Mouse (Mus musculus) MEL (cell line): ENCODE data around the gene Gne. TPM values are rescaled to one million over a fixed set of nuclear protein-coding genes. Genes with fewer than 3 reads are reported as not detected.
A peak's percentile ranks its signal among the peaks of the same experiment; 100 is the strongest.

Experiments
- DNase-seq: peaks from one replicate; pipeline ENCODE4 v3.0.0; 2011; ENCODE audit warnings: low read depth, low spot score
- H3K27ac ChIP-seq: 2 replicates; pipeline ENCODE4 v1.5.1; 2012; ENCODE audit warnings: low read depth, mild to moderate bottlenecking, control low read depth, low read length, moderate library complexity; ENCODE audit not compliant: control insufficient read depth
- H3K27me3 ChIP-seq, 2 experiments: fragments of 150-350 bp in 1 of 2; sonication (generic) in 1 of 2; 2 replicates each; pipeline ENCODE4 v1.6.1; 2012; ENCODE audit warnings: low read length in 2 of 2, mild to moderate bottlenecking in 2 of 2, improper control_type of control experiment in 1 of 2, moderate library complexity in 1 of 2; ENCODE audit not compliant: insufficient read depth in 2 of 2, control insufficient read depth in 1 of 2
- H3K36me3 ChIP-seq, 2 experiments: 2 replicates each; pipeline ENCODE4 v1.6.1; 2012 to 2014; ENCODE audit warnings: low read length in 2 of 2, improper control_type of control experiment in 1 of 2, inconsistent platforms in 1 of 2, mild to moderate bottlenecking in 1 of 2; ENCODE audit not compliant: insufficient read depth in 2 of 2, control insufficient read depth in 1 of 2
- H3K4me1 ChIP-seq, 2 experiments: fragments of 150-350 bp in 1 of 2; sonication (generic) in 1 of 2; 2 replicates each; pipeline ENCODE4 v1.6.1; 2012; ENCODE audit warnings: low read length in 2 of 2, improper control_type of control experiment in 1 of 2, mild to moderate bottlenecking in 1 of 2; ENCODE audit not compliant: insufficient read depth in 2 of 2, control insufficient read depth in 1 of 2
- H3K4me3 ChIP-seq, 2 experiments: fragments of 150-350 bp in 1 of 2; sonication (generic) in 1 of 2; 2 replicates each; pipeline ENCODE4 v1.5.1; 2012; ENCODE audit warnings: low read depth in 2 of 2, low read length in 2 of 2, mild to moderate bottlenecking in 2 of 2, moderate library complexity in 2 of 2, control low read depth in 1 of 2, improper control_type of control experiment in 1 of 2; ENCODE audit not compliant: control insufficient read depth in 1 of 2, insufficient read depth in 1 of 2
- H3K79me2 ChIP-seq: 2 replicates; pipeline ENCODE4 v1.6.1; 2012; ENCODE audit warnings: mild to moderate bottlenecking, low read length, moderate library complexity; ENCODE audit not compliant: control insufficient read depth, poor library complexity, insufficient read depth
- H3K9ac ChIP-seq: 2 replicates; pipeline ENCODE4 v1.6.1; 2012; ENCODE audit warnings: low read depth, mild to moderate bottlenecking, control low read depth, low read length, moderate library complexity; ENCODE audit not compliant: control insufficient read depth, poor library complexity, severe bottlenecking
- H3K9me3 ChIP-seq: fragments of 150-350 bp; sonication (generic); replicated peaks from 2 replicates; pipeline ENCODE4 v1.6.1; 2012; ENCODE audit warnings: mild to moderate bottlenecking, low read length, improper control_type of control experiment, moderate library complexity; ENCODE audit not compliant: insufficient read depth
- BHLHE40 ChIP-seq: IDR thresholded peaks from 2 replicates; pipeline ENCODE4 v1.6.1; 2012; ENCODE audit warnings: low read depth, mild to moderate bottlenecking, inconsistent platforms, low read length, improper control_type of control experiment, borderline replicate concordance
- CHD2 ChIP-seq: IDR thresholded peaks from 2 replicates; pipeline ENCODE4 v1.6.1; 2011; ENCODE audit warnings: low read length, improper control_type of control experiment
- CTCF ChIP-seq, 3 experiments: IDR thresholded peaks in 2 of 3; conservative IDR thresholded peaks in 1 of 3; 2 replicates each; pipeline ENCODE4 v1.5.1; 2011 to 2012; ENCODE audit warnings: low read length in 3 of 3, low read depth in 2 of 3, mild to moderate bottlenecking in 2 of 3, improper control_type of control experiment in 1 of 3, inconsistent platforms in 1 of 3, mixed read lengths in 1 of 3, moderate library complexity in 1 of 3; ENCODE audit not compliant: control insufficient read depth in 1 of 3, insufficient read depth in 1 of 3, poor library complexity in 1 of 3, severe bottlenecking in 1 of 3
- E2F4 ChIP-seq: IDR thresholded peaks from 2 replicates; pipeline ENCODE4 v1.6.1; 2011; ENCODE audit warnings: low read depth, low read length, improper control_type of control experiment, borderline replicate concordance
- ELF1 ChIP-seq: IDR thresholded peaks from 2 replicates; pipeline ENCODE4 v1.6.1; 2014; ENCODE audit warnings: low read depth, mild to moderate bottlenecking, inconsistent platforms, low read length, improper control_type of control experiment, moderate library complexity
- EP300 ChIP-seq, 2 experiments: IDR thresholded peaks; 2 replicates each; pipeline ENCODE4 v1.6.1; 2011; ENCODE audit warnings: improper control_type of control experiment in 2 of 2, low read length in 2 of 2, low read depth in 1 of 2, mild to moderate bottlenecking in 1 of 2
- ETS1 ChIP-seq: IDR thresholded peaks from 2 replicates; pipeline ENCODE4 v1.6.1; 2012; ENCODE audit warnings: low read depth, mild to moderate bottlenecking, inconsistent platforms, low read length, improper control_type of control experiment, moderate library complexity
- GABPA ChIP-seq: IDR thresholded peaks from 2 replicates; pipeline ENCODE4 v1.6.1; 2012; ENCODE audit warnings: low read depth, mild to moderate bottlenecking, inconsistent platforms, low read length, improper control_type of control experiment, moderate library complexity
- GATA1 ChIP-seq: IDR thresholded peaks from 2 replicates; pipeline ENCODE4 v1.6.1; 2011; ENCODE audit warnings: low read depth, low read length, improper control_type of control experiment
- HCFC1 ChIP-seq: IDR thresholded peaks from 2 replicates; pipeline ENCODE4 v1.6.1; 2012; ENCODE audit warnings: low read depth, mild to moderate bottlenecking, inconsistent platforms, low read length, improper control_type of control experiment, moderate library complexity
- JUND ChIP-seq: IDR thresholded peaks from 2 replicates; pipeline ENCODE4 v1.6.1; 2011; ENCODE audit warnings: low read depth, mild to moderate bottlenecking, improper control_type of control experiment, low read length
- KAT2A ChIP-seq: conservative IDR thresholded peaks from 2 replicates; pipeline ENCODE4 v1.6.1; 2012; ENCODE audit warnings: low read depth, low read length, improper control_type of control experiment, inconsistent platforms
- MAFK ChIP-seq: IDR thresholded peaks from 2 replicates; pipeline ENCODE4 v1.6.1; 2011; ENCODE audit warnings: low read depth, mild to moderate bottlenecking, low read length, improper control_type of control experiment, borderline replicate concordance
- MAX ChIP-seq: IDR thresholded peaks from 2 replicates; pipeline ENCODE4 v1.6.1; 2011; ENCODE audit warnings: low read length, improper control_type of control experiment
- MAZ ChIP-seq: IDR thresholded peaks from 2 replicates; pipeline ENCODE4 v1.6.1; 2012; ENCODE audit warnings: low read depth, mild to moderate bottlenecking, inconsistent platforms, low read length, improper control_type of control experiment
- MEF2A ChIP-seq: IDR thresholded peaks from 2 replicates; pipeline ENCODE4 v1.6.1; 2014; ENCODE audit warnings: low read depth, mild to moderate bottlenecking, inconsistent platforms, low read length, improper control_type of control experiment; ENCODE audit not compliant: poor library complexity, insufficient replicate concordance, severe bottlenecking; ENCODE audit errors: extremely low read depth
- MXI1 ChIP-seq: IDR thresholded peaks from 2 replicates; pipeline ENCODE4 v1.6.1; 2011; ENCODE audit warnings: mild to moderate bottlenecking, low read depth, low read length, improper control_type of control experiment
- MYB ChIP-seq: IDR thresholded peaks from 2 replicates; pipeline ENCODE4 v1.6.1; 2011; ENCODE audit warnings: mild to moderate bottlenecking, low read depth, low read length, improper control_type of control experiment
- MYC ChIP-seq: IDR thresholded peaks from 2 replicates; pipeline ENCODE4 v1.6.1; 2011; ENCODE audit warnings: low read depth, mild to moderate bottlenecking, low read length, improper control_type of control experiment, moderate library complexity
- NELFE ChIP-seq: IDR thresholded peaks from 2 replicates; pipeline ENCODE4 v1.6.1; 2011; ENCODE audit warnings: low read depth, low read length, improper control_type of control experiment
- NRF1 ChIP-seq: IDR thresholded peaks from 2 replicates; pipeline ENCODE4 v1.6.1; 2014; ENCODE audit warnings: low read depth, mild to moderate bottlenecking, inconsistent platforms, low read length, improper control_type of control experiment, moderate library complexity; ENCODE audit not compliant: poor library complexity, insufficient read depth, severe bottlenecking
- POLR2A ChIP-seq, 2 experiments: IDR thresholded peaks; 2 replicates each; pipeline ENCODE4 v1.6.1; 2011 to 2012; ENCODE audit warnings: low read length in 2 of 2, mild to moderate bottlenecking in 2 of 2, control low read depth in 1 of 2, improper control_type of control experiment in 1 of 2, low read depth in 1 of 2, moderate library complexity in 1 of 2; ENCODE audit not compliant: control insufficient read depth in 1 of 2, insufficient read depth in 1 of 2, poor library complexity in 1 of 2
- POLR2AphosphoS2 ChIP-seq: IDR thresholded peaks from 2 replicates; pipeline ENCODE4 v1.6.1; 2011; ENCODE audit warnings: low read length, improper control_type of control experiment
- POLR2AphosphoS5 ChIP-seq: IDR thresholded peaks from 2 replicates; pipeline ENCODE4 v1.6.1; 2012; ENCODE audit warnings: low read depth, borderline replicate concordance, mild to moderate bottlenecking, inconsistent platforms, low read length, moderate library complexity, mixed read lengths
- RAD21 ChIP-seq: IDR thresholded peaks from 2 replicates; pipeline ENCODE4 v1.6.1; 2011; ENCODE audit warnings: mild to moderate bottlenecking, low read depth, low read length, improper control_type of control experiment
- RCOR1 ChIP-seq: IDR thresholded peaks from 2 replicates; pipeline ENCODE4 v1.6.1; 2012; ENCODE audit warnings: low read depth, mild to moderate bottlenecking, inconsistent platforms, low read length, improper control_type of control experiment
- SIN3A ChIP-seq: IDR thresholded peaks from 2 replicates; pipeline ENCODE4 v1.6.1; 2012; ENCODE audit warnings: low read length, improper control_type of control experiment, inconsistent platforms
- SMC3 ChIP-seq: IDR thresholded peaks from 2 replicates; pipeline ENCODE4 v1.6.1; 2011; ENCODE audit warnings: low read depth, low read length, improper control_type of control experiment
- TAL1 ChIP-seq: IDR thresholded peaks from 2 replicates; pipeline ENCODE4 v1.6.1; 2012; ENCODE audit warnings: mild to moderate bottlenecking, inconsistent platforms, low read length, moderate library complexity, mixed read lengths
- TBP ChIP-seq: IDR thresholded peaks from 2 replicates; pipeline ENCODE4 v1.8.0; 2011; ENCODE audit warnings: low read depth, low read length, improper control_type of control experiment
- TCF12 ChIP-seq: IDR thresholded peaks from 2 replicates; pipeline ENCODE4 v1.6.1; 2014; ENCODE audit warnings: low read depth, mild to moderate bottlenecking, inconsistent platforms, low read length, improper control_type of control experiment, moderate library complexity
- UBTF ChIP-seq: IDR thresholded peaks from 2 replicates; pipeline ENCODE4 v1.6.1; 2012; ENCODE audit warnings: low read depth, mild to moderate bottlenecking, inconsistent platforms, low read length, improper control_type of control experiment, moderate library complexity, borderline replicate concordance; ENCODE audit not compliant: insufficient read depth
- USF1 ChIP-seq: IDR thresholded peaks from 2 replicates; pipeline ENCODE4 v1.6.1; 2014; ENCODE audit warnings: low read depth, mild to moderate bottlenecking, inconsistent platforms, low read length, improper control_type of control experiment, moderate library complexity
- USF2 ChIP-seq, 2 experiments: IDR thresholded peaks; 2 replicates each; pipeline ENCODE4 v1.6.1; 2011 to 2012; ENCODE audit warnings: improper control_type of control experiment in 2 of 2, low read length in 2 of 2, borderline replicate concordance in 1 of 2, inconsistent platforms in 1 of 2, low read depth in 1 of 2, mild to moderate bottlenecking in 1 of 2; ENCODE audit not compliant: insufficient read depth in 1 of 2
- ZC3H11A ChIP-seq: IDR thresholded peaks from 2 replicates; pipeline ENCODE4 v1.6.1; 2012; ENCODE audit warnings: low read depth, mild to moderate bottlenecking, inconsistent platforms, low read length, improper control_type of control experiment
- ZKSCAN1 ChIP-seq: IDR thresholded peaks from 2 replicates; pipeline ENCODE4 v1.6.1; 2012; ENCODE audit warnings: low read depth, mild to moderate bottlenecking, inconsistent platforms, low read length, improper control_type of control experiment, moderate library complexity
- ZMIZ1 ChIP-seq: IDR thresholded peaks from 2 replicates; pipeline ENCODE4 v1.6.1; 2012; ENCODE audit warnings: low read depth, mild to moderate bottlenecking, inconsistent platforms, low read length, improper control_type of control experiment, moderate library complexity
- ZNF384 ChIP-seq: IDR thresholded peaks from 2 replicates; pipeline ENCODE4 v1.6.1; 2012; ENCODE audit warnings: low read depth, mild to moderate bottlenecking, inconsistent platforms, low read length, improper control_type of control experiment
- polyA plus RNA-seq, 2 experiments: library from polyadenylated mRNA; stranded (reverse) in 1 of 2; unstranded in 1 of 2; fragments of >175 nt in 1 of 2; fragments of >200 nt in 1 of 2; gene quantifications; 2 replicates each; pipeline versions ENCODE4 v1.2.1 to v1.2.4; 2012; ENCODE audit warnings: low replicate concordance in 2 of 2, low read depth in 1 of 2; ENCODE audit not compliant: insufficient read length in 2 of 2, insufficient read depth in 1 of 2, missing spikeins in 1 of 2
- total RNA-seq: library from RNA; depleted of rRNA; stranded (reverse); fragments of 300-350 nt; gene quantifications from 2 replicates; pipeline ENCODE4 v1.2.3, GENCODE M21; 2012

Gne gene
- total and polyA plus RNA-seq, 3 experiments: 32.4 to 127 (median 53.0) TPM

GRCm38 (mm10) chr4:44071741-44072145 is 12.2 kb downstream of the Gne start:
- DNase-seq: peak; percentile 85
- H3K9me3 ChIP-seq: no peaks in the 10 kb centered on the region
- peaks cover 16 to 18% of the 10 kb centered on the region in 2 experiments for H3K4me1 ChIP-seq
- H3K9ac ChIP-seq: peak overlapping the region; percentile 77
- H3K36me3 ChIP-seq: peaks cover 0 to 23% of the 10 kb centered on the region in 2 experiments; a peak in 2 of 4 replicates
- H3K27ac ChIP-seq: peak overlapping the region; percentile 81
- peaks cover 33% of the 10 kb centered on the region for H3K79me2 ChIP-seq
- no peaks in the 10 kb centered on the region for H3K27me3 ChIP-seq
- H3K4me3 ChIP-seq: peak overlapping the region; percentile 70 to 87
- TF ChIP-seq E2F4: no peak
- TF ChIP-seq SIN3A: no peak; the same call in 1 of the 2 replicates
- TF ChIP-seq POLR2AphosphoS5: no peak
- TF ChIP-seq SMC3: no peak
- TF ChIP-seq RCOR1: peak; percentile 59
- TF ChIP-seq MAFK: no peak
- TF ChIP-seq NRF1: no peak
- TF ChIP-seq NELFE: no peak
- no peak for TF ChIP-seq MYB
- TF ChIP-seq MXI1: no peak; the same call in 1 of the 2 replicates
- TF ChIP-seq ZNF384: no peak
- TF ChIP-seq MEF2A: 0 out of 2 replicates have a peak, but pooled peaks have one; percentile 25
- no peak for TF ChIP-seq MYC
- no peak for TF ChIP-seq ZC3H11A
- no peak for TF ChIP-seq ZMIZ1
- no peak for TF ChIP-seq KAT2A
- no peak for TF ChIP-seq CTCF (IDR thresholded peaks at IDR 0.05 in 2 of 3, conservative IDR thresholded peaks at IDR 0.05 in 1 of 3; ENCODE audit: control insufficient read depth in 1 of 3, insufficient read depth in 1 of 3, low read depth in 2 of 3, low read length in 3 of 3, poor library complexity in 1 of 3, severe bottlenecking in 1 of 3)
- no peak; a peak in 1 of 4 replicates for TF ChIP-seq POLR2A (IDR thresholded peaks at IDR 0.05; ENCODE audit: control insufficient read depth in 1 of 2, insufficient read depth in 1 of 2, low read depth in 1 of 2, low read length in 2 of 2, poor library complexity in 1 of 2)
- TF ChIP-seq POLR2AphosphoS2: no peak
- TF ChIP-seq TCF12: peak; percentile 58; the same call in 1 of the 2 replicates
- no peak for TF ChIP-seq BHLHE40
- no peak for TF ChIP-seq ZKSCAN1
- 0 out of 2 replicates have a peak, but pooled peaks have one; percentile 37 for TF ChIP-seq GATA1
- no peak for TF ChIP-seq UBTF
- TF ChIP-seq CHD2: no peak
- TF ChIP-seq MAX: no peak
- no peak for TF ChIP-seq MAZ
- no peak for TF ChIP-seq JUND
- TF ChIP-seq GABPA: no peak
- TF ChIP-seq ELF1: no peak
- peak; percentile 75; the same call in 1 of the 2 replicates for TF ChIP-seq TBP
- no peak for TF ChIP-seq RAD21
- TF ChIP-seq ETS1: peak; percentile 59; the same call in 1 of the 2 replicates
- no peak for TF ChIP-seq TAL1
- no peak for TF ChIP-seq USF2 (IDR thresholded peaks at IDR 0.05; ENCODE audit: borderline replicate concordance in 1 of 2, insufficient read depth in 1 of 2, low read depth in 1 of 2, low read length in 2 of 2)
- no peak for TF ChIP-seq USF1
- TF ChIP-seq HCFC1: no peak
- TF ChIP-seq EP300 (IDR thresholded peaks at IDR 0.05; ENCODE audit: low read depth in 1 of 2, low read length in 2 of 2): peak; percentile 63 to 76
